8 mouse cellular contexts compared by ENCODE assay signal in the genomic region with DNA sequence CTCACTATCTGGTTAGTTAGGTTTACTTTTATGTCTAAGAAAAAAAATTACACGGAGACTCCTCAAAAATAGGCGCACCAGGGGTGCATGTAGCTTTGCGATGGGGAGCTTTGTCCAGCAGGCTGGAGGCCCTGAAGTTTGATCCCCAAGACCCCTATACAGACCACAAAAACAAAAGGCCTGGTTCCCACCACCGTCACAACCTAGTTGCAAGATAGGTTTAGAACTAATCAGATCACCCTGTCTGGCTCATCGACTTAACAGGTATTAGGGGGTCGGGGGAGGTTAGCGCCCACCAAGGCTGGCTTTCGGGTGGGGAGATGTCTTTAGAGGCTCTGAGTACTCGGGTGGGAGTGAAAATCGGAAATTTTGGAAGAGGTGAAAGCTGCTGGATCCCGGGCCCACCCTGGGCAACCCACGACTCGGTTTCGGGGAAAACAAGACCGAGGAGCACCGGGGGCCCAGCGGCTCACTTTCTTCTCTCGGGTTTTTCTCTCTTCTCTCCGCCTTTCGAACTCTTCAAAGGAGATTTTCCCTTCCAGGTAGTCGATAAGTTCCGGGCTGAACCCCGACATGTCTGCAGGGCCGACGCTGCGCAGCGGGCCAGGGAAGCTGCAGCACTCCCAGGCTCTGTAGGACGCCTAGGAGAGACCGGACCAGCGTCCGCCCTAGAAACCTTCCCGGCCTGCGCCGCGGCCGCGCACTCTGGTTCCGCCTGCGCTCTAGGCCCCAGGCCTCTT. TPM values are rescaled to one million over a fixed set of nuclear protein-coding genes. Genes with fewer than 3 reads are reported as not detected.
DNase-seq lines count a peak whose midpoint lies in the region; ATAC-seq and TF ChIP-seq lines count a peak whose summit lies in the region.

A gene (minus strand): TSS at position 632 of the 740 bp plus-strand sequence.

- peak; percentile 80 for DNase-seq in T-cell, adult 2 months (ENCODE audit: low spot score)
- DNase-seq in cerebellum, postnatal 36 days = peak; percentile 80 to 82
- peak; percentile 75 for DNase-seq in gastrocnemius, adult 18-20 months (ENCODE audit: low spot score)
- DNase-seq in hindbrain, postnatal 0 days (ENCODE audit: low spot score) = peak; percentile 85
- peak; percentile 79 to 80 for DNase-seq in left cerebral cortex, adult 2 months (ENCODE audit: extremely low spot score in 1 of 2, low spot score in 2 of 2)
- DNase-seq in right cerebral cortex, adult 2 months (ENCODE audit: low spot score in 2 of 2) = peak; percentile 72 to 78
- peak; percentile 75 for DNase-seq in urinary bladder, postnatal 14 days (ENCODE audit: low spot score)

- intact Hi-C loops in left cerebral cortex, adult 2 months (cut with DNase I) = loop anchor here (2.0 kb wide), 1 partner anchor 30 kb away; no protein-coding TSS in a partner anchor

- peak within 1 kb of the TSS; percentile 69 for H3K4me3 ChIP-seq in hindbrain, postnatal 0 days (ENCODE audit: low read length)
- peak within 1 kb of the TSS; percentile 93 for H3K4me3 ChIP-seq in left cerebral cortex, adult 2 months

- H3K27me3 ChIP-seq in hindbrain, postnatal 0 days (ENCODE audit: insufficient read depth, low read length) = no peaks in the 10 kb centered on the region

- peak; percentile 100 for ATAC-seq in hindbrain, postnatal 0 days
- peak; percentile 99 for ATAC-seq in megakaryocyte, adult 5-6 weeks (ENCODE audit: poor library complexity, severe bottlenecking)

- no peaks in the 10 kb centered on the region for H3K9me3 ChIP-seq in hindbrain, postnatal 0 days (ENCODE audit: low read length)

- peaks cover 5% of the 10 kb centered on the region for H3K4me1 ChIP-seq in hindbrain, postnatal 0 days (ENCODE audit: insufficient read depth, low read length)

- peak within 1 kb of the TSS; percentile 75 for H3K9ac ChIP-seq in hindbrain, postnatal 0 days (replicated peaks; ENCODE audit: low read length)

- TF ChIP-seq CTCF in hindbrain, postnatal 0 days (IDR thresholded peaks at IDR 0.05; ENCODE audit: low read depth) = no peak
- TF ChIP-seq CTCF in left cerebral cortex, adult 2 months (IDR thresholded peaks at IDR 0.05) = no peak

- WGBS in hindbrain, postnatal 0 days = 2% methylated on average over 37 of the region's 39 CpGs

- H3K27ac ChIP-seq in hindbrain, postnatal 0 days = peak within 1 kb of the TSS; percentile 43; the same call in 1 of the 2 replicates
- peak within 1 kb of the TSS; percentile 77 for H3K27ac ChIP-seq in left cerebral cortex, adult 2 months

- H3K36me3 ChIP-seq in hindbrain, postnatal 0 days (ENCODE audit: insufficient read depth, low read length) = no peaks in the 10 kb centered on the region

- H3K4me2 ChIP-seq in hindbrain, postnatal 0 days (ENCODE audit: low read depth, low read length) = peak within 1 kb of the TSS; percentile 88

RNA-seq across cellular contexts. Expression of the gene that starts here (rescaled TPM):
- 1 to 10 TPM; 8.3 to 9.5 TPM for total RNA-seq in gastrocnemius, adult 18-20 months (2021)
- total RNA-seq in hindbrain, postnatal 0 days (2014; rRNA removed) = 19.1 and 21.5 TPM in 2 replicates
- 16.7 and 19.2 TPM in 2 replicates for polyA plus RNA-seq in hindbrain, postnatal 0 days (2015; fragmentation: Nextera tagmentation; extraction: Ambion mirVana)
- 10 to 100 TPM; 27.7 to 33.6 TPM for total RNA-seq in left cerebral cortex, adult 2 months (2021)
- total RNA-seq in megakaryocyte, adult 5-6 weeks (2015) = 12.6 and 13.8 TPM in 2 replicates
- total RNA-seq in megakaryocyte, adult 5-6 weeks (2017) = 15.2 and 20.2 TPM in 2 replicates

Comparison
In these comparisons a context has a peak if more than half of its experiments do, and no peak if none do; other contexts are left out.
1. Peak in every context shown above with its lines: DNase-seq, ATAC-seq, H3K4me3 ChIP-seq and H3K27ac ChIP-seq.